In genomic region chr14:83664065-83664464, GRCm38 (mm10) we compare ENCODE assay signal across 32 mouse cellular contexts.
"Had no signal": no experiment of that assay in that cellular context is flagged by ENCODE, and none has a peak within 500 bp of the region (broad histone marks: within the 10 kb centered on the region; RNA-seq: fewer than 3 reads in every experiment).

No protein-coding gene starts in this region.

- H3K9me3 ChIP-seq: heart, embryonic 10.5 days; heart, embryonic 12.5 days; heart, embryonic 13.5 days; heart, embryonic 15.5 days; hindbrain, embryonic 10.5 days; hindbrain, embryonic 12.5 days; hindbrain, embryonic 13.5 days; hindbrain, embryonic 15.5 days; intestine, embryonic 15.5 days had no signal

- H3K36me3 ChIP-seq: heart, embryonic 10.5 days; heart, embryonic 12.5 days; heart, embryonic 13.5 days; heart, embryonic 15.5 days; hindbrain, embryonic 10.5 days; hindbrain, embryonic 12.5 days; hindbrain, embryonic 13.5 days; hindbrain, embryonic 15.5 days; intestine, embryonic 15.5 days had no signal

- H3K4me2 ChIP-seq: heart, embryonic 11.5 days; heart, embryonic 12.5 days; heart, embryonic 13.5 days; heart, embryonic 15.5 days; hindbrain, embryonic 12.5 days; hindbrain, embryonic 13.5 days; hindbrain, embryonic 14.5 days; hindbrain, embryonic 15.5 days; intestine, embryonic 15.5 days had no signal

- H3K27ac ChIP-seq: heart, adult 2 months; heart, embryonic 10.5 days; heart, embryonic 13.5 days; heart, embryonic 15.5 days; hindbrain, embryonic 10.5 days; hindbrain, embryonic 12.5 days; hindbrain, embryonic 13.5 days; hindbrain, embryonic 14.5 days; hindbrain, embryonic 15.5 days; hindbrain, postnatal 0 days; intestine, embryonic 15.5 days; layer of hippocampus, adult 2 months; left cerebral cortex, adult 2 months had no signal

- ATAC-seq: hindbrain, embryonic 16.5 days; hindbrain, postnatal 0 days; inflammation-experienced regulatory T-cells, adult 6 months; intestine, embryonic 15.5 days; intestine, embryonic 16.5 days; intestine, postnatal 0 days had no signal

- H3K4me3 ChIP-seq: heart, adult 2 months; heart, embryonic 10.5 days; heart, embryonic 12.5 days; heart, embryonic 13.5 days; heart, embryonic 15.5 days; hindbrain, embryonic 10.5 days; hindbrain, embryonic 12.5 days; hindbrain, embryonic 13.5 days; hindbrain, embryonic 15.5 days; intestine, embryonic 15.5 days; layer of hippocampus, adult 2 months; left cerebral cortex, adult 2 months had no signal

- H3K9ac ChIP-seq: heart, embryonic 12.5 days; heart, embryonic 13.5 days; heart, embryonic 15.5 days; hindbrain, embryonic 12.5 days; hindbrain, embryonic 13.5 days; hindbrain, embryonic 14.5 days; hindbrain, embryonic 15.5 days; intestine, embryonic 15.5 days had no signal

- H3K4me1 ChIP-seq: heart, embryonic 10.5 days; heart, embryonic 12.5 days; heart, embryonic 13.5 days; heart, embryonic 15.5 days; hindbrain, embryonic 10.5 days; hindbrain, embryonic 12.5 days; hindbrain, embryonic 13.5 days; hindbrain, embryonic 15.5 days; intestine, embryonic 15.5 days had no signal

- H3K27me3 ChIP-seq: heart, embryonic 12.5 days; heart, embryonic 13.5 days; heart, embryonic 15.5 days; hindbrain, embryonic 12.5 days; hindbrain, embryonic 13.5 days; hindbrain, embryonic 15.5 days; intestine, embryonic 15.5 days had no signal

- DNase-seq: heart, adult 18-20 months; heart, adult 2 months; heart, postnatal 10 days; heart, postnatal 14 days; heart, postnatal 36 days; heart, postnatal 4 days; kidney, adult 18-20 months; kidney, adult 2 months; kidney, adult 8-10 months; kidney, adult 9 months; kidney, postnatal 25 days; kidney, postnatal 36 days; layer of hippocampus, adult 9-11 months; layer of hippocampus, postnatal 36 days had no signal
